Mouse (Mus musculus): ENCODE results near the gene Agap2.

DNA sequence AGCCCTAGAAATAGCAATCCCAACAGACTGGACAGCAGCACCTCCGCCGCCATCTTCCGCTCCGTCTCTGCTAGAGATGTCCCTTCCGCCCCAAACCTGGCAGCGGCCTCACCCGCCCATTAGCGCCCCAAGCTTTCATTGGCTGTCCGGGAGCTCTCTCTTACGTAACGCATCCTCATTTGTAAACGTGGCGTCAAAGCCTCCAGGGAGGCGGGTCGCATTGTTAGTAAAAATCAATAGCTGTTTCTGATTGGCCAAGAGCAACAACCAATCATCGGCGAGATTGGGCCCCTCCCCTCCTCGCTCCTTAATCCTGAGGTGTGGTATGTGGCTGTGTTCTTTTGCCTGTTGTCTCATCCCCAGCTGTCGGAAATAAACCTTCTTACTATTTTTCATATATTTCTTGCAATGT lies 46.0 kb downstream of the Agap2 start, which contains the start of gene Os9:
- TF ChIP-seq CTCF (IDR thresholded peaks at IDR 0.05; ENCODE audit: low read depth) (peak; percentile 22; the same call in 1 of the 2 replicates), EP300 (optimal IDR thresholded peaks at IDR 0.05) (no peak)

Measured in stomach, postnatal 0 days (tissue).